10 mouse cellular contexts compared by ENCODE assay signal in genomic region chr10:79700676-79701075, GRCm38 (mm10). TPM values are rescaled to one million over a fixed set of nuclear protein-coding genes. Genes with fewer than 3 reads are reported as not detected.
A peak's percentile ranks its signal among the peaks of the same experiment; 100 is the strongest.
DNase-seq lines count a peak whose midpoint lies in the region; ATAC-seq lines count a peak whose summit lies in the region.
"Had no signal": no experiment of that assay in that cellular context is flagged by ENCODE, and none has a peak within 500 bp of the region (broad histone marks: within the 10 kb centered on the region; RNA-seq: fewer than 3 reads in every experiment).

No protein-coding gene starts in this region.

- no peaks in the 10 kb centered on the region for H3K36me3 ChIP-seq in forebrain, embryonic 10.5 days (replicated peaks)
- no peaks in the 10 kb centered on the region for H3K36me3 ChIP-seq in forebrain, embryonic 14.5 days (ENCODE audit: control insufficient read depth, insufficient read depth, low read length)
- no peaks in the 10 kb centered on the region for H3K36me3 ChIP-seq in embryonic facial prominence, embryonic 15.5 days
- no peaks in the 10 kb centered on the region for H3K36me3 ChIP-seq in liver, embryonic 12.5 days
- H3K36me3 ChIP-seq: midbrain, embryonic 15.5 days had no signal

- no peaks in the 10 kb centered on the region for H3K27me3 ChIP-seq in forebrain, embryonic 10.5 days (ENCODE audit: poor library complexity, severe bottlenecking)
- H3K27me3 ChIP-seq in forebrain, embryonic 14.5 days (replicated peaks; ENCODE audit: control insufficient read depth, insufficient read depth, low read length), result no peaks in the 10 kb centered on the region
- H3K27me3 ChIP-seq in embryonic facial prominence, embryonic 15.5 days, result no peaks in the 10 kb centered on the region
- H3K27me3 ChIP-seq in liver, embryonic 12.5 days (replicated peaks), result no peaks in the 10 kb centered on the region; the same call in 1 of the 2 replicates
- H3K27me3 ChIP-seq: midbrain, embryonic 15.5 days had no signal

- H3K9ac ChIP-seq in forebrain, embryonic 14.5 days (ENCODE audit: low read length), result no peak overlapping the region
- peak overlapping the region; percentile 1; the same call in 1 of the 2 replicates for H3K9ac ChIP-seq in embryonic facial prominence, embryonic 15.5 days
- no peak overlapping the region for H3K9ac ChIP-seq in liver, embryonic 12.5 days
- H3K9ac ChIP-seq: midbrain, embryonic 15.5 days had no signal

- no peak overlapping the region for H3K4me2 ChIP-seq in forebrain, embryonic 14.5 days (ENCODE audit: low read length)
- H3K4me2 ChIP-seq in embryonic facial prominence, embryonic 15.5 days (replicated peaks), result no peak overlapping the region
- no peak overlapping the region for H3K4me2 ChIP-seq in liver, embryonic 12.5 days
- H3K4me2 ChIP-seq: midbrain, embryonic 15.5 days had no signal

- no peak for DNase-seq in forebrain, embryonic 10.5 days (ENCODE audit: extremely low spot score, low spot score)
- no peak for DNase-seq in forebrain, embryonic 14.5 days (ENCODE audit: low spot score)
- DNase-seq in kidney, postnatal 10 days, result peak; percentile 30
- no peak for DNase-seq in kidney, adult 11 months
- DNase-seq in frontal cortex, postnatal 14 days (ENCODE audit: low spot score in 2 of 2), result no peak
- DNase-seq in adrenal gland, postnatal 4 days (ENCODE audit: low spot score in 2 of 2), result no peak

- no peak for ATAC-seq in forebrain, embryonic 14.5 days
- ATAC-seq in embryonic facial prominence, embryonic 15.5 days (ENCODE audit: insufficient number of reproducible peaks, low FRiP score, low TSS enrichment, low read depth), result no peak
- ATAC-seq in liver, embryonic 12.5 days, result no peak
- ATAC-seq: midbrain, embryonic 15.5 days had no signal

- 52% methylated on average over 7 of the region's 7 CpGs for WGBS in forebrain, embryonic 10.5 days
- WGBS in forebrain, embryonic 14.5 days, result 49% methylated on average over 7 of the region's 7 CpGs
- WGBS in embryonic facial prominence, embryonic 15.5 days, result 35% methylated on average over 7 of the region's 7 CpGs
- 43% methylated on average over 7 of the region's 7 CpGs for WGBS in liver, embryonic 12.5 days (ENCODE audit: insufficient replicate concordance)

- H3K4me3 ChIP-seq in forebrain, embryonic 10.5 days, result no peak overlapping the region
- H3K4me3 ChIP-seq in forebrain, embryonic 14.5 days (ENCODE audit: low read depth, low read length), result no peak overlapping the region
- no peak overlapping the region for H3K4me3 ChIP-seq in embryonic facial prominence, embryonic 15.5 days (replicated peaks)
- no peak overlapping the region for H3K4me3 ChIP-seq in liver, embryonic 12.5 days
- H3K4me3 ChIP-seq: midbrain, embryonic 15.5 days had no signal

- H3K4me1 ChIP-seq in forebrain, embryonic 10.5 days, result peaks cover 39% of the 10 kb centered on the region
- H3K4me1 ChIP-seq in forebrain, embryonic 14.5 days (ENCODE audit: control insufficient read depth, insufficient read depth, low read length), result peaks cover 7% of the 10 kb centered on the region
- H3K4me1 ChIP-seq in embryonic facial prominence, embryonic 15.5 days, result peaks cover 30% of the 10 kb centered on the region
- peaks cover 31% of the 10 kb centered on the region for H3K4me1 ChIP-seq in liver, embryonic 12.5 days

- peak overlapping the region; percentile 8 for H3K27ac ChIP-seq in forebrain, embryonic 10.5 days
- H3K27ac ChIP-seq in forebrain, embryonic 14.5 days (ENCODE audit: low read depth, low read length), result no peak overlapping the region; the same call in 1 of the 2 replicates
- H3K27ac ChIP-seq in embryonic facial prominence, embryonic 15.5 days (replicated peaks), result peak overlapping the region; percentile 55; the same call in 1 of the 2 replicates
- peak overlapping the region; percentile 65 for H3K27ac ChIP-seq in liver, embryonic 12.5 days
- H3K27ac ChIP-seq: midbrain, embryonic 15.5 days had no signal

- no peaks in the 10 kb centered on the region for H3K9me3 ChIP-seq in forebrain, embryonic 10.5 days
- no peaks in the 10 kb centered on the region for H3K9me3 ChIP-seq in forebrain, embryonic 14.5 days (replicated peaks; ENCODE audit: control insufficient read depth, low read length)
- no peaks in the 10 kb centered on the region for H3K9me3 ChIP-seq in embryonic facial prominence, embryonic 15.5 days (replicated peaks)
- no peaks in the 10 kb centered on the region for H3K9me3 ChIP-seq in liver, embryonic 12.5 days (replicated peaks)
- H3K9me3 ChIP-seq: midbrain, embryonic 15.5 days had no signal

RNA-seq across cellular contexts. Expression of gene Bsg, which starts 3.6 kb away (rescaled TPM):
- polyA plus RNA-seq in forebrain, embryonic 10.5 days (2016; fragmentation: Nextera tagmentation; extraction: Ambion mirVana), result 598 and 623 TPM in 2 replicates
- polyA plus RNA-seq in forebrain, embryonic 14.5 days (2014; fragmentation: Nextera tagmentation; extraction: Ambion mirVana), result 725 and 788 TPM in 2 replicates
- polyA plus RNA-seq in embryonic facial prominence, embryonic 15.5 days (2015; fragmentation: Nextera tagmentation; extraction: Ambion mirVana), result 837 and 902 TPM in 2 replicates
- 1,008 and 1,045 TPM in 2 replicates for polyA plus RNA-seq in liver, embryonic 12.5 days (2016; fragmentation: Nextera tagmentation; extraction: Ambion mirVana)
- 100 to 1,000 TPM; 504 to 513 TPM for total RNA-seq in adrenal gland, postnatal 4 days (2021)

RNA-seq across cellular contexts. Expression of gene Gzmm, which starts 11.9 kb away (rescaled TPM):
- 0.84 and 1.0 TPM in 2 replicates for polyA plus RNA-seq in forebrain, embryonic 10.5 days (2016; fragmentation: Nextera tagmentation; extraction: Ambion mirVana)
- 1.4 and 1.5 TPM in 2 replicates for polyA plus RNA-seq in forebrain, embryonic 14.5 days (2014; fragmentation: Nextera tagmentation; extraction: Ambion mirVana)
- 0.89 and 1.5 TPM in 2 replicates for polyA plus RNA-seq in embryonic facial prominence, embryonic 15.5 days (2015; fragmentation: Nextera tagmentation; extraction: Ambion mirVana)
- polyA plus RNA-seq in liver, embryonic 12.5 days (2016; fragmentation: Nextera tagmentation; extraction: Ambion mirVana), result 0.26 and 0.41 TPM in 2 replicates
- 1 to 10 TPM; 1.8 to 2.4 TPM for total RNA-seq in adrenal gland, postnatal 4 days (2021)
- total RNA-seq: granulocyte monocyte progenitor cell, adult 5-6 weeks had no signal

RNA-seq across cellular contexts. Expression of gene Hcn2, which starts 15.8 kb away (rescaled TPM):
- 0.06 TPM in 1 of 2 replicates, not detected in the other for polyA plus RNA-seq in forebrain, embryonic 10.5 days (2016; fragmentation: Nextera tagmentation; extraction: Ambion mirVana)
- polyA plus RNA-seq in forebrain, embryonic 14.5 days (2014; fragmentation: Nextera tagmentation; extraction: Ambion mirVana), result 0.32 and 0.56 TPM in 2 replicates
- polyA plus RNA-seq in embryonic facial prominence, embryonic 15.5 days (2015; fragmentation: Nextera tagmentation; extraction: Ambion mirVana), result 0.07 and 0.13 TPM in 2 replicates
- polyA plus RNA-seq in liver, embryonic 12.5 days (2016; fragmentation: Nextera tagmentation; extraction: Ambion mirVana), result 0.11 TPM in 1 of 2 replicates, not detected in the other
- 1 to 10 TPM; 8.9 to 9.3 TPM for total RNA-seq in adrenal gland, postnatal 4 days (2021)

RNA-seq across cellular contexts. Expression of gene Cdc34, which starts 18.7 kb away (rescaled TPM):
- polyA plus RNA-seq in forebrain, embryonic 10.5 days (2016; fragmentation: Nextera tagmentation; extraction: Ambion mirVana), result 253 and 264 TPM in 2 replicates
- polyA plus RNA-seq in forebrain, embryonic 14.5 days (2014; fragmentation: Nextera tagmentation; extraction: Ambion mirVana), result 76.0 and 76.9 TPM in 2 replicates
- polyA plus RNA-seq in embryonic facial prominence, embryonic 15.5 days (2015; fragmentation: Nextera tagmentation; extraction: Ambion mirVana), result 94.8 and 96.8 TPM in 2 replicates
- polyA plus RNA-seq in liver, embryonic 12.5 days (2016; fragmentation: Nextera tagmentation; extraction: Ambion mirVana), result 188 and 196 TPM in 2 replicates
- total RNA-seq in adrenal gland, postnatal 4 days (2021), result 10 to 100 TPM; 72.6 to 78.1 TPM

RNA-seq across cellular contexts. Expression of gene Tpgs1, which starts 31.5 kb away (rescaled TPM):
- polyA plus RNA-seq in forebrain, embryonic 10.5 days (2016; fragmentation: Nextera tagmentation; extraction: Ambion mirVana), result 59.7 and 63.8 TPM in 2 replicates
- 101 and 105 TPM in 2 replicates for polyA plus RNA-seq in forebrain, embryonic 14.5 days (2014; fragmentation: Nextera tagmentation; extraction: Ambion mirVana)
- polyA plus RNA-seq in embryonic facial prominence, embryonic 15.5 days (2015; fragmentation: Nextera tagmentation; extraction: Ambion mirVana), result 62.4 and 63.6 TPM in 2 replicates
- polyA plus RNA-seq in liver, embryonic 12.5 days (2016; fragmentation: Nextera tagmentation; extraction: Ambion mirVana), result 30.4 and 34.2 TPM in 2 replicates
- total RNA-seq in adrenal gland, postnatal 4 days (2021), result 10 to 100 TPM; 32.4 to 33.9 TPM
